Comparison of ENCODE assay signal across 9 mouse cellular contexts in the genomic region with DNA sequence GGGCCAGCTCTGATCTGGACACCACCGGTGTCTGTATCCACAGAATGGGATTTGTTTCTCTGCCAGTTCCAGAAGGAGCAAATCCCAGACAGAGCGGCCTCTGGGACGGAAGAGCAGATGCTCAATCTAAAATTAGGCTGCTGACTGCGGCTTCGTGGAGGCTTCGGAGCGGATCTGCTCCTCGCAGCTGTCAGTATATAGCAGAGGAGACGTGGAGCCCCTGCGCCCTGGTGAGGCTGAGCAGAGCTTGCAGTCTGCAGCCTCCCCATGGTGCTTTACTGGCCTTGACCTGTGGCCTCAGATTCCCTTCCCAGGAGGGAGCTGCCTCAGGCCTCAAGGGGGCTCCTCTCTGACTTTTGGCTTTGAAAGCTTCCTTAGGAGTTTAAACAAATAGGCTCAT. TPM values are rescaled to one million over a fixed set of nuclear protein-coding genes. Genes with fewer than 3 reads are reported as not detected.
DNase-seq lines count a peak whose midpoint lies in the region; ATAC-seq and TF ChIP-seq lines count a peak whose summit lies in the region.
"Had no signal": no experiment of that assay in that cellular context is flagged by ENCODE, and none has a peak within 500 bp of the region (broad histone marks: within the 10 kb centered on the region; RNA-seq: fewer than 3 reads in every experiment).

No protein-coding gene starts in this region.

- H3K36me3 ChIP-seq in forebrain, embryonic 14.5 days (ENCODE audit: control insufficient read depth, insufficient read depth, low read length) = no peaks in the 10 kb centered on the region
- H3K36me3 ChIP-seq in forebrain, embryonic 12.5 days (replicated peaks) = no peaks in the 10 kb centered on the region
- no peaks in the 10 kb centered on the region for H3K36me3 ChIP-seq in embryonic facial prominence, embryonic 14.5 days (ENCODE audit: control insufficient read depth, insufficient read depth, low read length)
- no peaks in the 10 kb centered on the region for H3K36me3 ChIP-seq in intestine, embryonic 14.5 days (ENCODE audit: control insufficient read depth, insufficient read depth, low read length)
- H3K36me3 ChIP-seq in myocyte (ENCODE audit: control insufficient read depth, insufficient read depth) = no peaks in the 10 kb centered on the region
- H3K36me3 ChIP-seq: liver, embryonic 15.5 days had no signal

- peak overlapping the region; percentile 35 for H3K27ac ChIP-seq in forebrain, embryonic 14.5 days (ENCODE audit: low read depth, low read length)
- H3K27ac ChIP-seq in forebrain, embryonic 12.5 days = no peak overlapping the region
- H3K27ac ChIP-seq in embryonic facial prominence, embryonic 14.5 days (replicated peaks; ENCODE audit: low read depth, low read length) = no peak overlapping the region
- H3K27ac ChIP-seq in intestine, embryonic 14.5 days (ENCODE audit: low read depth) = no peak overlapping the region
- H3K27ac ChIP-seq: liver, embryonic 15.5 days had no signal

- no peaks in the 10 kb centered on the region for H3K27me3 ChIP-seq in forebrain, embryonic 14.5 days (replicated peaks; ENCODE audit: control insufficient read depth, insufficient read depth, low read length)
- H3K27me3 ChIP-seq in forebrain, embryonic 12.5 days = peaks cover 10% of the 10 kb centered on the region; the same call in 1 of the 2 replicates
- 0 out of 2 replicates have a peak, but pooled peaks cover 3% of the 10 kb centered on the region for H3K27me3 ChIP-seq in embryonic facial prominence, embryonic 14.5 days (replicated peaks; ENCODE audit: control insufficient read depth, insufficient read depth, low read length)
- H3K27me3 ChIP-seq in intestine, embryonic 14.5 days (replicated peaks; ENCODE audit: control insufficient read depth, insufficient read depth, low read length) = no peaks in the 10 kb centered on the region
- H3K27me3 ChIP-seq in myocyte (ENCODE audit: control insufficient read depth, insufficient read depth, insufficient read length) = peaks cover 4% of the 10 kb centered on the region
- H3K27me3 ChIP-seq: liver, embryonic 15.5 days had no signal

- H3K9me3 ChIP-seq in forebrain, embryonic 14.5 days (replicated peaks; ENCODE audit: control insufficient read depth, low read length) = no peaks in the 10 kb centered on the region
- no peaks in the 10 kb centered on the region for H3K9me3 ChIP-seq in forebrain, embryonic 12.5 days
- no peaks in the 10 kb centered on the region for H3K9me3 ChIP-seq in embryonic facial prominence, embryonic 14.5 days (ENCODE audit: control insufficient read depth, low read length)
- H3K9me3 ChIP-seq in intestine, embryonic 14.5 days (ENCODE audit: control insufficient read depth, low read length) = no peaks in the 10 kb centered on the region
- H3K9me3 ChIP-seq: liver, embryonic 15.5 days had no signal

- no peak overlapping the region for H3K4me3 ChIP-seq in forebrain, embryonic 14.5 days (ENCODE audit: low read depth, low read length)
- no peak overlapping the region for H3K4me3 ChIP-seq in forebrain, embryonic 12.5 days (replicated peaks)
- no peak overlapping the region for H3K4me3 ChIP-seq in embryonic facial prominence, embryonic 14.5 days (ENCODE audit: low read depth, low read length)
- H3K4me3 ChIP-seq in intestine, embryonic 14.5 days (ENCODE audit: low read depth, low read length) = no peak overlapping the region
- no peak overlapping the region for H3K4me3 ChIP-seq in myocyte
- H3K4me3 ChIP-seq: liver, embryonic 15.5 days had no signal

- H3K9ac ChIP-seq in forebrain, embryonic 14.5 days (ENCODE audit: low read length) = no peak overlapping the region
- no peak overlapping the region for H3K9ac ChIP-seq in forebrain, embryonic 12.5 days
- no peak overlapping the region for H3K9ac ChIP-seq in embryonic facial prominence, embryonic 14.5 days (ENCODE audit: low read depth, low read length)
- H3K9ac ChIP-seq in intestine, embryonic 14.5 days (ENCODE audit: low read length) = no peak overlapping the region
- H3K9ac ChIP-seq: liver, embryonic 15.5 days had no signal

- no peak overlapping the region for H3K4me2 ChIP-seq in forebrain, embryonic 14.5 days (ENCODE audit: low read length)
- no peak overlapping the region for H3K4me2 ChIP-seq in forebrain, embryonic 12.5 days
- no peak overlapping the region for H3K4me2 ChIP-seq in embryonic facial prominence, embryonic 14.5 days (ENCODE audit: low read depth, low read length)
- no peak overlapping the region for H3K4me2 ChIP-seq in intestine, embryonic 14.5 days (ENCODE audit: low read length)
- H3K4me2 ChIP-seq in myocyte (ENCODE audit: low read depth) = no peak overlapping the region
- H3K4me2 ChIP-seq: liver, embryonic 15.5 days had no signal

- DNase-seq in forebrain, embryonic 14.5 days (ENCODE audit: low spot score) = peak; percentile 67
- peak; percentile 10 for DNase-seq in ES-CJ7 (ENCODE audit: low read depth, low spot score)
- DNase-seq in embryonic facial prominence, embryonic 14.5 days (ENCODE audit: low spot score) = peak; percentile 76
- no peak for DNase-seq in intestine, embryonic 14.5 days (ENCODE audit: low spot score)
- no peak for DNase-seq in spleen, postnatal 10 days (ENCODE audit: low spot score in 2 of 2)
- DNase-seq in thymus, postnatal 10 days (ENCODE audit: low spot score in 2 of 2) = no peak

- no peaks in the 10 kb centered on the region for H3K4me1 ChIP-seq in forebrain, embryonic 14.5 days (ENCODE audit: control insufficient read depth, insufficient read depth, low read length)
- H3K4me1 ChIP-seq in forebrain, embryonic 12.5 days = 0 out of 2 replicates have a peak, but pooled peaks cover 5% of the 10 kb centered on the region
- H3K4me1 ChIP-seq in embryonic facial prominence, embryonic 14.5 days (ENCODE audit: control insufficient read depth, insufficient read depth, low read length) = 0 out of 2 replicates have a peak, but pooled peaks cover 4% of the 10 kb centered on the region
- H3K4me1 ChIP-seq in intestine, embryonic 14.5 days (replicated peaks; ENCODE audit: control insufficient read depth, insufficient read depth, low read length) = peaks cover 6% of the 10 kb centered on the region; the same call in 1 of the 2 replicates
- H3K4me1 ChIP-seq: liver, embryonic 15.5 days had no signal

- 52% methylated on average over 10 of the region's 10 CpGs for WGBS in forebrain, embryonic 14.5 days
- 64% methylated on average over 10 of the region's 10 CpGs for WGBS in forebrain, embryonic 12.5 days
- 59% methylated on average over 10 of the region's 10 CpGs for WGBS in embryonic facial prominence, embryonic 14.5 days
- 24% methylated on average over 10 of the region's 10 CpGs for WGBS in intestine, embryonic 14.5 days

- no peaks in the 10 kb centered on the region for H3K79me2 ChIP-seq in myocyte (ENCODE audit: control insufficient read depth, insufficient read depth)

- no peak overlapping the region for H3ac ChIP-seq in myocyte (ENCODE audit: control insufficient read depth, insufficient read length)

- TF ChIP-seq POLR2A in myocyte (IDR thresholded peaks at IDR 0.05; ENCODE audit: insufficient read length, low read depth) = no peak

- peak; percentile 66; the same call in 1 of the 2 replicates for ATAC-seq in forebrain, embryonic 14.5 days
- no peak for ATAC-seq in forebrain, embryonic 12.5 days (ENCODE audit: low FRiP score)
- peak; percentile 81 for ATAC-seq in embryonic facial prominence, embryonic 14.5 days (ENCODE audit: low read depth)
- ATAC-seq in intestine, embryonic 14.5 days (replicated peaks; ENCODE audit: low FRiP score, low TSS enrichment, low read depth) = 0 out of 2 replicates have a peak, but pooled peaks have one; percentile 40

TF ChIP-seq in myocyte, 11 proteins besides CTCF, POLR2A, EP300 and RAD21:
- TF ChIP-seq MYOD1 (IDR thresholded peaks at IDR 0.05; ENCODE audit: control insufficient read depth in 1 of 3, insufficient read length in 2 of 3, low read depth in 2 of 3) = peak in 2 of 3 experiments; percentile 67 to 82
- TF ChIP-seq SRF (IDR thresholded peaks at IDR 0.05; ENCODE audit: control insufficient read depth, insufficient read length, low read depth) = no peak
- no peak for TF ChIP-seq MAX (IDR thresholded peaks at IDR 0.05; ENCODE audit: low read depth)
- TF ChIP-seq POLR2AphosphoS2 (IDR thresholded peaks at IDR 0.05; ENCODE audit: insufficient read length, low read depth) = no peak
- no peak for TF ChIP-seq E2F4 (IDR thresholded peaks at IDR 0.05; ENCODE audit: insufficient read depth)
- peak; percentile 10 for TF ChIP-seq TCF12 (IDR thresholded peaks at IDR 0.05; ENCODE audit: insufficient read depth, poor library complexity, severe bottlenecking)
- no peak for TF ChIP-seq CEBPB (IDR thresholded peaks at IDR 0.05; ENCODE audit: insufficient read depth, poor library complexity, severe bottlenecking)
- no peak for TF ChIP-seq TCF3 (IDR thresholded peaks at IDR 0.05; ENCODE audit: insufficient read length, low read depth)
- peak; percentile 51 to 91 (median 70) for TF ChIP-seq MYOG (IDR thresholded peaks at IDR 0.05; ENCODE audit: control insufficient read depth in 1 of 3, insufficient read depth in 1 of 3, insufficient read length in 2 of 3, low read depth in 2 of 3)
- TF ChIP-seq USF1 (IDR thresholded peaks at IDR 0.05; ENCODE audit: low read depth) = no peak
- TF ChIP-seq REST (IDR thresholded peaks at IDR 0.05; ENCODE audit: insufficient read depth, insufficient read length) = no peak

RNA-seq across cellular contexts. Expression of a gene that starts 40.7 kb away (rescaled TPM):
- not detected in 2 replicates for polyA plus RNA-seq in forebrain, embryonic 14.5 days (2014; fragmentation: Nextera tagmentation; extraction: Ambion mirVana)
- polyA plus RNA-seq in forebrain, embryonic 12.5 days (2016; fragmentation: Nextera tagmentation; extraction: Ambion mirVana) = not detected in 2 replicates
- not detected in 2 replicates for polyA plus RNA-seq in embryonic facial prominence, embryonic 14.5 days (2014; fragmentation: Nextera tagmentation; extraction: Ambion mirVana)
- not detected in 2 replicates for polyA plus RNA-seq in intestine, embryonic 14.5 days (2014; fragmentation: Nextera tagmentation; extraction: Ambion mirVana)
- polyA plus RNA-seq in myocyte (2012; fragmentation: generic; extraction: Trizol) = not detected
- polyA plus RNA-seq: liver, embryonic 15.5 days had no signal

Comparison
In these comparisons a context has a peak if more than half of its experiments do, and no peak if none do; other contexts are left out.
1. DNase-seq: peak in forebrain, embryonic 14.5 days (single experiment), ES-CJ7 (single experiment) and embryonic facial prominence, embryonic 14.5 days (single experiment); none in intestine, embryonic 14.5 days (single experiment), spleen, postnatal 10 days (0 of 2) and thymus, postnatal 10 days (0 of 2).